Mouse (Mus musculus): ENCODE data around the gene Ttc27. TPM values are rescaled to one million over a fixed set of nuclear protein-coding genes. Genes with fewer than 3 reads are reported as not detected.
"Not testable (repeated sequence)": the region's sequence is repeated elsewhere in the genome, so short reads cannot be mapped to it uniquely, and the experiment has no call there.

The Ttc27 gene
- polyA plus RNA-seq, 1 experiment, result 11.1 TPM

DNA sequence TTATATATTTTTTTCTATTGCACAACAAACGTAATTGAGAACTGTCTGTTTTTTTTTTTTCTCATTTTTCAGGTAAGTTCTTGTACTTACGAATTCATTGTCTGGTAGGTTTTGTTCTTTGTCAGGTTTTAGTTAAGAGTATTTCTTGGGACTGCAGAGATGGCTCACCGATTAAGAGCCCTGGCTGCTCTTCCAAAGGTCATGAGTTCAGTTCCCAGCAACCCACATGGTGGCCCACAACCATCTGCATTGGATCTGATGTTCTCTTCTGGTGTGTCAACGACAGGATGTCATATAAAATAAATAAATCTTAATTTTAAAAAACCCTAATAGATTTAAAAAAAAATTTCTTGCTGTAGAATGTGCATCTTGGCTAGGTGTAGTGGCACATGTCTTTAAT, 28.1 kb upstream of the Ttc27 start:
- Histone ChIP-seq H3K27me3 (ENCODE audit: control insufficient read depth, insufficient read depth, low read length) (no peaks in the 10 kb centered on the region), H3K27ac (ENCODE audit: insufficient read depth, low read length) (no peak overlapping the region), H3K4me1 (ENCODE audit: control insufficient read depth, insufficient read depth, low read length) (no peaks in the 10 kb centered on the region), H3K4me3 (replicated peaks; ENCODE audit: insufficient read depth, low read depth, low read length) (no peak overlapping the region)
- WGBS, result 94% methylated on average over 4 of the region's 4 CpGs
- no peak for DNase-seq
- TF ChIP-seq CTCF (IDR thresholded peaks at IDR 0.05; ENCODE audit: borderline replicate concordance, insufficient read depth, low read depth, low read length), result no peak
- no peak for TF ChIP-seq POLR2A (IDR thresholded peaks at IDR 0.05; ENCODE audit: borderline replicate concordance, insufficient read depth, low read length)

DNA sequence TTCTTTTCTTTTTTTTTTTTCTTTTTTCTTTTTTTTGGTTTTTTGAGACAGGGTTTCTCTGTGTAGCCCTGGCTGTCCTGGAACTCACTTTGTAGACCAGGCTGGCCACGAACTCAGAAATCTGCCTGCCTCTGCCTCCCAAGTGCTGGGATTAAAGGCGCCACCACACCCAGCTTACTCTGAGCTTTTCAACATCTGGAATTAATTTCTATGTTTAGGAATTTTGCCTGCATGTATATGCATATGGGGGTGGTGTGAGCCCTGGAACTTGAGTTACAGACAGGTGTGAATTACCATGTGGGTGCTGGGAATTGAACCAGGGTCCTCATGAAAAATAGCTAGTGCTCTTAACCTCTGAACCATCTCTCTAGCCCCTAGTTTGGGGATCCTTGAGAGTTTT, 15.9 kb upstream of the Ttc27 start:
- not testable (repeated sequence) for DNase-seq; H3K4me1 ChIP-seq (ENCODE audit: control insufficient read depth, insufficient read depth, low read length); H3K27me3 ChIP-seq (ENCODE audit: control insufficient read depth, insufficient read depth, low read length); H3K4me3 ChIP-seq (replicated peaks; ENCODE audit: insufficient read depth, low read depth, low read length); H3K27ac ChIP-seq (ENCODE audit: insufficient read depth, low read length)
- WGBS, result 96% methylated on average over 2 of the region's 2 CpGs

DNA sequence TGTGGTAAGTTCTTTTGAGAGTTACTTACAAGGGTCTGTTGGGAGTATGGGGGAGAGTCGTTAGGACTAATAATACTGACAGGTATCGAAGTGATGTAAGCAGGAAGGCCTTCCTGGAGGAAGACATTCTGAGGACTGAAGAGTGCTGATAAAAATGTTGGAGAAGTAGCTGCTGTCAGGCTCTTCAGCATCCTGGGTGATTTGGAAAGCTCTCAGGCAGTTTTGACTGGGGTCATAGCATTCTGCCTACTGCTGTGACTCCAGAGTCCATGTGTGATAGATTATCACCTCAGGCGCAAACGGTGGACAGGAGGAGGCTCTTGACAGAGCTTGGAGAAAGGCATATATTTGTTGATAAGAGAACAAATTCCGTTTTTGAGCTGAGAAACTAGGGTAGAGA, 12.1 kb upstream of the Ttc27 start:
- H3K4me1 ChIP-seq (ENCODE audit: control insufficient read depth, insufficient read depth, low read length), result no peaks in the 10 kb centered on the region
- H3K4me3 ChIP-seq (replicated peaks; ENCODE audit: insufficient read depth, low read depth, low read length), result no peak overlapping the region
- 86% methylated on average over 5 of the region's 5 CpGs for WGBS
- TF ChIP-seq POLR2A (IDR thresholded peaks at IDR 0.05; ENCODE audit: borderline replicate concordance, insufficient read depth, low read length) (no peak), CTCF (IDR thresholded peaks at IDR 0.05; ENCODE audit: borderline replicate concordance, insufficient read depth, low read depth, low read length) (no peak)
- no peaks in the 10 kb centered on the region for H3K27me3 ChIP-seq (ENCODE audit: control insufficient read depth, insufficient read depth, low read length)
- DNase-seq, result no peak
- H3K27ac ChIP-seq (ENCODE audit: insufficient read depth, low read length), result no peak overlapping the region

DNA sequence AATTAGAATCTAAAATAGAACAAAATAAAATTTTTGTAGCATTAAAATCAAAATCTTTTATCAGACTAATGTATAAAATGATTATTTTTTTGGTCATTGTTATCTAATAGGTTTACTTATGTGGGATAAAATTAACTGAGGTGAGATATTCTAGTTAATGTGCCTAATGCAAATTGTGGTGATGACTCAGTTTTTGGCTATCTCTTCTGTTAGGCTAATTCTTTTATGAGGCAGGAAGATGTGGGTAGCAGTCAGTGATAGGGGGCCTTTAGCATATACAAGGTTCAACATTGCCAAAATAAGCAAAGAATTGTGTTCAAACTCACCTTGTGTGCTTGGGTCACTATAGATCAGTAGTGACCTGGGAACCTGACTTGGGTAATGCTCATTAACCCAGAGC, 10.9 kb upstream of the Ttc27 start:
- H3K27ac ChIP-seq (ENCODE audit: insufficient read depth, low read length), result no peak overlapping the region
- no peaks in the 10 kb centered on the region for H3K27me3 ChIP-seq (ENCODE audit: control insufficient read depth, insufficient read depth, low read length)
- H3K4me1 ChIP-seq (ENCODE audit: control insufficient read depth, insufficient read depth, low read length), result no peaks in the 10 kb centered on the region
- DNase-seq, result no peak
- H3K4me3 ChIP-seq (replicated peaks; ENCODE audit: insufficient read depth, low read depth, low read length), result no peak overlapping the region
- TF ChIP-seq CTCF (IDR thresholded peaks at IDR 0.05; ENCODE audit: borderline replicate concordance, insufficient read depth, low read depth, low read length), result no peak
- no peak for TF ChIP-seq POLR2A (IDR thresholded peaks at IDR 0.05; ENCODE audit: borderline replicate concordance, insufficient read depth, low read length)

DNA sequence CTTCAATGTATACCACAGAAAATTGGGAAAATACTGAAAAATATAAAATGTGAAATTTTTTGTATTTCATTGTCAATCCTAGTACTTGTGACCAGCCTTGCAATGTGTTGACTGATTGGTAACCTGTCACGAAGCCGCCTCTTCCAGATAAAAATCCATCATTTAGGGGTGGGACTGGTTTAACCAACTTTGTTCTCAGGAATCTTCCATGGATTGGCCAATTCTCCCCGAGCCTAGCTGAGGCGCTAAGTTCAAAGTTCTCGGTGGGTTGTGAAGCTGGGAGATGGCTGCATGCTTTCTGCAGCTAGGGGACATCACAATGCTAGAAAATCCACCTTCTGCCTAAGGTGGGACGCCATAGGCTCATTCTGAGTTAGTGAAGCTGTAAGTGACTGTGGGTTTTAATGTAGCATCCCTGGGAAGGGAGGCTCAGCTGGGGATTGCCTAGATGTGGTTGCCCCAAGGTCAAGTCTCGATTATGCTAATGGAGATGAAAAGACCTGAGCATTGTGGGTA, 9.8 kb upstream of the Ttc27 start:
- WGBS, result 85% methylated on average over 7 of the region's 7 CpGs
- Histone ChIP-seq H3K4me3 (replicated peaks; ENCODE audit: insufficient read depth, low read depth, low read length) (no peak overlapping the region), H3K4me1 (ENCODE audit: control insufficient read depth, insufficient read depth, low read length) (no peaks in the 10 kb centered on the region), H3K27me3 (ENCODE audit: control insufficient read depth, insufficient read depth, low read length) (no peaks in the 10 kb centered on the region), H3K27ac (ENCODE audit: insufficient read depth, low read length) (no peak overlapping the region)
- TF ChIP-seq CTCF (IDR thresholded peaks at IDR 0.05; ENCODE audit: borderline replicate concordance, insufficient read depth, low read depth, low read length), result no peak
- no peak for TF ChIP-seq POLR2A (IDR thresholded peaks at IDR 0.05; ENCODE audit: borderline replicate concordance, insufficient read depth, low read length)
- DNase-seq, result no peak

DNA sequence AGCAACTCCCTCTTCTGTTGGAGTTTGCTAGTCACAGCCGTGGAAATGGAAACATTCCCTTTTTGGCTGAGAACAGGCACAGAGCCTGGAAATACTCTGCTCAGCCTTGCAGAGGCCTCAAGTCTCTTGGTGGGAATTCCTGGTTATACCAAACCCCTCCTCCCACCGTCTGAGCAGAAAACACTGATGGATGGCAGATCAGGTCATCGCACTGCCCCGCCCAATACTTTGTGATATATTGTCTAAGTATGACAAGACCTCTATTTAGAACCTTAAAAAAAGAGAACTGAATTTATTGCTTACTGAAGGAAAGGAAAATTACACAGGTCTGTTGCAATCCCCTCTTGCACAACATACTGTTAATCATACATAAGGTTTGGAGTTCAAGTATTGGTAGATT, 6.8 kb upstream of the Ttc27 start:
- Histone ChIP-seq H3K4me3 (replicated peaks; ENCODE audit: insufficient read depth, low read depth, low read length) (no peak overlapping the region), H3K4me1 (ENCODE audit: control insufficient read depth, insufficient read depth, low read length) (no peaks in the 10 kb centered on the region), H3K27ac (ENCODE audit: insufficient read depth, low read length) (no peak overlapping the region), H3K27me3 (ENCODE audit: control insufficient read depth, insufficient read depth, low read length) (no peaks in the 10 kb centered on the region)
- TF ChIP-seq CTCF (IDR thresholded peaks at IDR 0.05; ENCODE audit: borderline replicate concordance, insufficient read depth, low read depth, low read length), result no peak
- TF ChIP-seq POLR2A (IDR thresholded peaks at IDR 0.05; ENCODE audit: borderline replicate concordance, insufficient read depth, low read length), result no peak
- DNase-seq, result no peak
- WGBS, result 81% methylated on average over 4 of the region's 4 CpGs

DNA sequence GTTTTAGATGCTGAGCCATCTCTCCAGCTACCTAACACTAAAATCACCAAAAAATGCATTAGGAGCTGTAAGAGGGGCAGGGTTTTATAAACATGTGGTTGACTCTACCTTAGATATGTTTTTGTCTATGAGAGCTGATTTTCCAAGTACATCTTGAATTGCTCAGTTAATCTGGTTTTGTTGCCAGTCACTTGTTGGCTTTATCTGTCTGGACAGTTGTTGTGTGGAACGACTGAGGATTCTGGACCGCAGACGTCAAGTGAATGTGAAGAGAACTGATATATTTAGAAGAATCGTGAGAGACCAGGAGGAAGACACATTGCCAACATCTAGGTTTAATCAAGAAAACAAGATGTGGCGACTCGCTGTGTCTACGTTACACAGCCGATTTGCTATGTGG, 5.9 kb upstream of the Ttc27 start:
- H3K4me3 ChIP-seq (replicated peaks; ENCODE audit: insufficient read depth, low read depth, low read length), result no peak overlapping the region
- no peaks in the 10 kb centered on the region for H3K27me3 ChIP-seq (ENCODE audit: control insufficient read depth, insufficient read depth, low read length)
- no peak overlapping the region for H3K27ac ChIP-seq (ENCODE audit: insufficient read depth, low read length)
- 90% methylated on average over 8 of the region's 8 CpGs for WGBS
- no peaks in the 10 kb centered on the region for H3K4me1 ChIP-seq (ENCODE audit: control insufficient read depth, insufficient read depth, low read length)
- TF ChIP-seq POLR2A (IDR thresholded peaks at IDR 0.05; ENCODE audit: borderline replicate concordance, insufficient read depth, low read length), result no peak
- TF ChIP-seq CTCF (IDR thresholded peaks at IDR 0.05; ENCODE audit: borderline replicate concordance, insufficient read depth, low read depth, low read length), result no peak
- no peak for DNase-seq

DNA sequence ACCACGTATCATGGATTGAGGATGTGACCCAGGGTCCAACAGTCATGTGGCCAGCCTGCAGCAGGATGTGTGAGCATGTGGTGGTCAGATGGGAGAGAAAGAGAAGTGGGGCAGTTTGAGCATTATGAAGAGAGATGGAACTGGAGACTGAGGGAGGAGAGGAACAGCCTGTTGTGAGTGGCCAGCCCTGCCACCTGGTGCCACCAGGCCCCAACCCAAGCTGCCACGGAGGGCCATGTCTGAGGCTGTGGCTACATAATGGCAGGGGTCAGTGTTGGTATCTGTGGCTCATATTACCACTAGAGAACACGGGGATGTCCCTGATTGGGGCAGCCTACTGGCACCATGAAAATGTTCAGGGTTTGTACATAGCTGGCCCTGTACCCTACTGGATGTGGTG, 2.4 kb upstream of the Ttc27 start:
- DNase-seq, result no peak
- H3K4me1 ChIP-seq (ENCODE audit: control insufficient read depth, insufficient read depth, low read length), result no peaks in the 10 kb centered on the region
- H3K27me3 ChIP-seq (ENCODE audit: control insufficient read depth, insufficient read depth, low read length), result no peaks in the 10 kb centered on the region
- no peak overlapping the region for H3K27ac ChIP-seq (ENCODE audit: insufficient read depth, low read length)
- H3K4me3 ChIP-seq (replicated peaks; ENCODE audit: insufficient read depth, low read depth, low read length), result no peak overlapping the region
- TF ChIP-seq POLR2A (IDR thresholded peaks at IDR 0.05; ENCODE audit: borderline replicate concordance, insufficient read depth, low read length) (no peak), CTCF (IDR thresholded peaks at IDR 0.05; ENCODE audit: borderline replicate concordance, insufficient read depth, low read depth, low read length) (no peak)
- 53% methylated on average over 3 of the region's 3 CpGs for WGBS

DNA sequence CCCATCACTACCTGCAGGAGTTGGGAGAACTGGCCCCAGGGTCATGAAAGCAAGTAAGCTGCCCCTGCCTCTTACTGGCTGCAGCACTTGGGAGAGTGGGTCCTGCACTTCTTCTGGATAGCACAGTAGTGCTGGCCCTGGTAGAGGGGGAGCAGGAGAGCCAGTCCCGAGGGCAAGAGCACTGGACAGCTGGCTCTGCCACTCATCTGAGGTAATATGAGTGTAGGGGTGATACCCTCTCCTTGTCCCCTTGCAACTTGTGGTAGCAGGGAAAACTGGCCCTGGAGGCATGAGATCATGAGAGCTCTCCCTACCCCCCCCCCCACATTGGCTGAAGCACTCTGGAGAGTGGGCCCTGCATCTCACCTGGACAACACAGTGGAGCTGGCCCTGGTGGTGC, 1.8 kb upstream of the Ttc27 start:
- H3K27ac ChIP-seq (ENCODE audit: insufficient read depth, low read length), result no peak overlapping the region
- no peak overlapping the region for H3K4me3 ChIP-seq (replicated peaks; ENCODE audit: insufficient read depth, low read depth, low read length)
- 56% methylated on average over 1 of the region's 1 CpGs for WGBS
- no peak for DNase-seq
- no peak for TF ChIP-seq POLR2A (IDR thresholded peaks at IDR 0.05; ENCODE audit: borderline replicate concordance, insufficient read depth, low read length)
- no peaks in the 10 kb centered on the region for H3K4me1 ChIP-seq (ENCODE audit: control insufficient read depth, insufficient read depth, low read length)
- no peaks in the 10 kb centered on the region for H3K27me3 ChIP-seq (ENCODE audit: control insufficient read depth, insufficient read depth, low read length)
